Mouse (Mus musculus) limb, embryonic 15.5 days (tissue): ENCODE measurements around the gene Il6ra. TPM values are rescaled to one million over a fixed set of nuclear protein-coding genes. Genes with fewer than 3 reads are reported as not detected.

Experiments used
- ATAC-seq: fragments of 200-750 bp; cut with Nextera tagmentation; 2 replicates; pipeline ENCODE4 v1.8.0; 2017; ENCODE audit warnings: low read depth, moderate TSS enrichment; ENCODE audit not compliant: insufficient number of reproducible peaks, low FRiP score, low TSS enrichment
- H3K27ac ChIP-seq: fragments of 300-500 bp; sonication (generic); 2 replicates; pipeline ENCODE4 v1.5.1; 2015; ENCODE audit warnings: moderate library complexity, mild to moderate bottlenecking, inconsistent platforms
- H3K27me3 ChIP-seq: fragments of 300-500 bp; sonication (generic); 2 replicates; pipeline ENCODE4 v1.6.1; 2015; ENCODE audit warnings: inconsistent platforms
- H3K36me3 ChIP-seq: fragments of 300-500 bp; sonication (generic); 2 replicates; pipeline ENCODE4 v1.6.1; 2015; ENCODE audit warnings: inconsistent platforms
- H3K4me1 ChIP-seq: fragments of 300-500 bp; sonication (generic); 2 replicates; pipeline ENCODE4 v1.6.1; 2015; ENCODE audit warnings: inconsistent platforms
- H3K4me2 ChIP-seq: fragments of 300-500 bp; sonication (generic); 2 replicates; pipeline ENCODE4 v1.6.1; 2015; ENCODE audit warnings: mild to moderate bottlenecking, inconsistent platforms
- H3K4me3 ChIP-seq: fragments of 300-500 bp; sonication (generic); 2 replicates; pipeline ENCODE4 v1.5.1; 2015; ENCODE audit warnings: mild to moderate bottlenecking, inconsistent platforms
- H3K9ac ChIP-seq: fragments of 300-500 bp; sonication (generic); 2 replicates; pipeline ENCODE4 v1.6.1; 2015; ENCODE audit warnings: inconsistent platforms
- H3K9me3 ChIP-seq: fragments of 300-500 bp; sonication (generic); 2 replicates; pipeline ENCODE4 v1.6.1; 2016; ENCODE audit warnings: inconsistent platforms
- WGBS: fragments of 180-500 bp; shearing (Covaris S2); methylation state at CpG from one replicate; pipeline ENCODE4 v1.1.7; 2015; 5-methylcytosine and 5-hydroxymethylcytosine counted together
- polyA plus RNA-seq: library from polyadenylated mRNA; unstranded; fragments of >200 nt; fragmentation: Nextera tagmentation; extraction: Ambion mirVana; gene quantifications from 2 replicates; pipeline ENCODE4 v1.2.1, GENCODE M21; 2015

The Il6ra gene
- polyA plus RNA-seq, 1 experiment from 2014 or later = 2.9 TPM

DNA sequence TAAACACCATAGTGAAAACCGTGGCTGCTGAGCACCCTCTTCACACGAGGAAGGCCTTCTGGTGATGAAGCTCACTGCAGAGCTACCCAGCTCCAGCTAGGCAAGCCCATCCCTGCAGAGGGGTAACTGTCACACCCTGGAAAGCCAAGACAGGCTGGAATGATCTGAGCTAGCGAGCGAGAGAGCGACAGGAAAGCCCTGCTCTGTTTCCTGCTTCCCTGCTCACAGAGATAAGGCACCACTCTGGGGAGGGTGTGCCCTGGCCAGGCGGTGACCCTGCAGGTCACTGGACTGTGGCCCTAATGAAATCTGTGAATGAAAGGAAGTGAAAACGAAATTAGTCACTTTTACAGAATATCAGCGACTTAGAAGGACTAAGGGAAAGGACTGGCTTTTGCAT is 77.6 kb downstream of the Il6ra start:
- peaks cover 43% of the 10 kb centered on the region for H3K27me3 ChIP-seq

DNA sequence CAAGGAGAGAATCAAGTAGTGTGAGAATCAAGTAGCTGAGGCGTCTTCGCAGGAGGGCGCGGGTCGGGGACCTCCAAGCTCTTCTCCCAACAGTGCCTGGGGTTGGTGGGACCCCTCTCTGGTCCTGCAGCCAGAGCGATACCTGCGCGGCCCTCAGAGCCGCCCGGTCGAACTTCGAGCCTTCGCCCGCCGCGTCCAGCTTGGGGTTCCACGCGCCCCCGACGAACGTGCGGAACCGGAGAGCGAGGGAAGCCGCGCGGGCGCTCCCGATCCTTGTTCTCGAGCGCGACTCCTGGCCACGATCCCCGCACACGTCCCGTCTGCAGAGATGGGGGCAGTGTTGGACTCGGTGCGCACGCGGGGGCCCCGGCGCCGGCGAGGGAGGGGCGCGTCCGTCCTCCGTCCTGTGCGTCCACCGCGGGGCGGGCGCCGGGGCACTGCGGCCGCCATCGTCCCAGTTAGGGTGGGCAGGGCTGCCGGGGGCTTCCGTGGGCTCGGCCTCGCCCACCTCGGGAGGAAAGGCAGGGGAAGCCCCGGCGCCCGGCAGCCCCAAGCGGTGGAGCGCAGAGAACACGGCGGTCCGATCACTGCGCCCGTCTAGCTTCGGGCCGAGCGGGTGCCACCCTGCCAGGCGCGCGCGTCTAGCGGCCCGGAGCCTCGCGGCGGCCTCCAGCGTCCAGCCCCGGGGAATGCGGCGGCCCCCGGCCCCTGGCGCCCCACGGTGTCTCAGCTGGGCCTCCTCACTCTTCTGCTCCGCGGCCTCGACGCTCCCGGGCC is 82.0 kb downstream of the Il6ra start, which contains the start of gene She:
Gene She, plus strand, starts transcription at position 556 of the 777 bp plus-strand sequence.
- no peaks in the 10 kb centered on the region for H3K36me3 ChIP-seq
- no peak for ATAC-seq
- H3K4me1 ChIP-seq = peaks cover 15% of the 10 kb centered on the region
- WGBS = 2% methylated on average over 82 of the region's 96 CpGs
- H3K9ac ChIP-seq = peak within 1 kb of the TSS; percentile 47
- H3K9me3 ChIP-seq = no peaks in the 10 kb centered on the region
- H3K4me3 ChIP-seq = peak within 1 kb of the TSS; percentile 49
- peak within 1 kb of the TSS; percentile 77 for H3K4me2 ChIP-seq
- peaks cover 66% of the 10 kb centered on the region for H3K27me3 ChIP-seq
- 0 out of 2 replicates have a peak within 1 kb of the TSS, but pooled peaks have one; percentile 24 for H3K27ac ChIP-seq

More for the DNA sequence above, 77.6 kb downstream of the Il6ra start:
- no peak overlapping the region for H3K9ac ChIP-seq
- no peak overlapping the region for H3K4me3 ChIP-seq
- no peak overlapping the region for H3K4me2 ChIP-seq
- no peaks in the 10 kb centered on the region for H3K36me3 ChIP-seq
- WGBS = 49% methylated on average over 8 of the region's 8 CpGs
- H3K27ac ChIP-seq = no peak overlapping the region
- H3K4me1 ChIP-seq = peaks cover 15% of the 10 kb centered on the region
- H3K9me3 ChIP-seq = no peaks in the 10 kb centered on the region
- no peak for ATAC-seq

DNA sequence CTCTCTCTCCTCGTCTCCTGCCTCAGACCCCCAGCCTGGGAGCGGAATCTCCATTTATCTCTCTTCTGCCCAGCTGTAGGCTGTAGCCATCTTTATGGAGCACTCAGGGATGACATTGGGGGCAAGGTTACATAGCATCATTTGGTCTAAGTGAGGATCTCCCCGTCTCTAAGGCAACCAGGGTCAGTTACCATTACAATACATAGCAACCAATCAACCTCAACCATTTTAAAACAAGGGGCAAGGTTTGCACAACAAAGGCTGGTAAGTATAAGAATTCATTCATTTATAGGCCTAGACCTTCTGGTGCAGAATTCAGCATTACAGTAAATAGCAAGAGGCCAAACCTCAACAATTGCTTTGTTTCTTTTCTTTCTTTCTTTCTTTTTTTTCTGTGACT is 86.7 kb downstream of the Il6ra start:
- H3K36me3 ChIP-seq = no peaks in the 10 kb centered on the region
- H3K4me2 ChIP-seq = no peak overlapping the region
- H3K27me3 ChIP-seq = peaks cover 33% of the 10 kb centered on the region
- 71% methylated on average over 3 of the region's 3 CpGs for WGBS
- H3K4me1 ChIP-seq = peaks cover 7% of the 10 kb centered on the region
- no peak overlapping the region for H3K4me3 ChIP-seq
- no peak for ATAC-seq
- H3K27ac ChIP-seq = no peak overlapping the region
- H3K9me3 ChIP-seq = no peaks in the 10 kb centered on the region
- no peak overlapping the region for H3K9ac ChIP-seq

DNA sequence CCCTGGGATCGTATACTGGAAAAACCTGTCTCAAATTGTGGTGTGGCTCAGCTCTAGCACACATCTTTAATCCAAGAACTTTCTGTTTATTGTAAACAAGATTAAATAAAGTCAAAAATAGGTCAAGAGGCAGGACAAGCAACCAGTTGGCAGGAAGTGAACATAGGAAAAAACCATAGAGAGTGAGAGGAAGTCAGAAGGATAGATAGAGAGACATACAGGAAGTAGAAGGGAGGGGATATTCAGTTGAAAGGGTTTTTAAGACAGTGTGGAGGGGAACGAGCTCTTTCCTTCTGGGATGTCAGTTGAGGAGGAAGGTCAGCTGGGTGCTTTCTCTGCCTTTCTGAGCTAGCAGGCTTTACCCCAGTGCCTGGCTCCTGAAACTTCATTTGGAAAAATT is 89.4 kb downstream of the Il6ra start:
- Histone ChIP-seq H3K36me3 (no peaks in the 10 kb centered on the region), H3K4me2 (no peak overlapping the region), H3K27me3 (peaks cover 14% of the 10 kb centered on the region), H3K27ac (no peak overlapping the region), H3K9me3 (no peaks in the 10 kb centered on the region), H3K4me1 (no peaks in the 10 kb centered on the region), H3K9ac (no peak overlapping the region), H3K4me3 (no peak overlapping the region)
- WGBS = 57% methylated on average over 2 of the region's 2 CpGs
- ATAC-seq = no peak

DNA sequence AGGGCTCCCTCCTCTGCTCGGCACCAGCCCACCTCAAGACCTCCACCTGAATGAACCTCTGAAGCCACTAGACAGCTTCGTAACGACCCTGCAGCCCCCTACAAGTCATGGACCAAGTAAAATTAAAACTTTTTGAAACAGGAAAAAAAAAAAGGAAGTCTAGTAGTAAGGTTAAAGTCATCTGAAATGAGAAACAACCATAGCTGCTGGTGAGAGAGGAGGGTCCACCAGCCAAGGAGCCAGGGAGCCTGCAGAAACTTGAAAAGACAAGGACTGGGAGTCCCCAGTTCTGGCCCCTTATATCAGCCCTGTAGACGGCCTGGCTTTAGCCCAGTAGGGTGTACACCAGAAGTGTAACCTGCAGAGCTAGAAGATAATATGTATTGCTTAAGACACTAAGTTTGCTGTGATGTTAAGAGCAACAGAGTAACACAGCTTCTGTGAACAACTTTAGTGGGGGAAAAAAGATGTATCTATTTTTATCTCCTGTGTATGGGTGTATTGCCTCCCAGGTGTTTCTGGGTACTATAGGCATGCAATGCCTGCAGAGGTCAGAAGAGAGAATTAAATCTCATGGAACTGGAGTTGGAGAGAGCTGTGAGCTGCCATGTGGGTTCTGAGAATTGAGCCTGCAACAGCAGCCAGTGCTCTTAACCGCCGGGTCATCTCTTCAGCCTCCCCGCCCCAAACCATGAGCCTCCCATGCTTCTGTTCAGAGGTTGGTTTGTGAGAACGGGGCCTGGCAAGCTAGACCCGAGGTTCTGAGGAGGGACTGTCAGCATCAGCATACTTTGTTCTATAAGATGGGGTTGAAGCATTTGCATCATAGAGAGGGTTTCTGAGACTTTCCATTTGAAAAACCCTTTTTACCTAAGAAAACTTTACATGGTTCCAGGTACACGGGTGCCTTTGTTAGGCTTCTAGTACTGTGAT is 91.2 kb downstream of the Il6ra start:
- Histone ChIP-seq H3K4me2 (no peak overlapping the region), H3K4me1 (no peaks in the 10 kb centered on the region), H3K9ac (no peak overlapping the region), H3K9me3 (no peaks in the 10 kb centered on the region), H3K27me3 (0 out of 2 replicates have a peak, but pooled peaks cover 8% of the 10 kb centered on the region), H3K36me3 (no peaks in the 10 kb centered on the region), H3K27ac (no peak overlapping the region), H3K4me3 (no peak overlapping the region)
- ATAC-seq = no peak
- 65% methylated on average over 10 of the region's 10 CpGs for WGBS

DNA sequence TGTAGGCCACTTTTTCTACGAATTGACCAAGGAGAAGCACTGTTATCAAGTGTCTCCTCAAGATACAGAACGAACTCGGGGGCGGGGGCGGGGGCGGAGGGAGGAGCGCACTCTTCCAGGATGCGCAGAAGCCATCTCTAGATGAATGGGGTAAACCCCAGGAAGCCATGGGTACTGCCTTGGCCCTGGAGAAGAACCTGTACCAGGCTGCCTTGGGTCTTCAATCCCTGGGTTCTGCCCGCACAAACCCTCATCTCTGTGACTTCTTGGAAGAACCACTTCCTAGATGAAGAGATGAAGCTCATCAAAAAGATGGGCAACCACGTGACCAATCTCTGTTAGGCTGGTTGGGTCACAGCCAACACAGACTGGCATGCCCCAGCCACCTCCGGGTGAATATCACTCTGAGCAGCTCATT is 91.9 kb downstream of the Il6ra start:
- H3K9me3 ChIP-seq = no peaks in the 10 kb centered on the region
- H3K4me3 ChIP-seq = no peak overlapping the region
- 0 out of 2 replicates have a peak, but pooled peaks cover 8% of the 10 kb centered on the region for H3K27me3 ChIP-seq
- no peak for ATAC-seq
- H3K9ac ChIP-seq = no peak overlapping the region
- 86% methylated on average over 11 of the region's 11 CpGs for WGBS
- no peak overlapping the region for H3K27ac ChIP-seq
- H3K4me1 ChIP-seq = no peaks in the 10 kb centered on the region
- H3K4me2 ChIP-seq = no peak overlapping the region
- H3K36me3 ChIP-seq = no peaks in the 10 kb centered on the region

DNA sequence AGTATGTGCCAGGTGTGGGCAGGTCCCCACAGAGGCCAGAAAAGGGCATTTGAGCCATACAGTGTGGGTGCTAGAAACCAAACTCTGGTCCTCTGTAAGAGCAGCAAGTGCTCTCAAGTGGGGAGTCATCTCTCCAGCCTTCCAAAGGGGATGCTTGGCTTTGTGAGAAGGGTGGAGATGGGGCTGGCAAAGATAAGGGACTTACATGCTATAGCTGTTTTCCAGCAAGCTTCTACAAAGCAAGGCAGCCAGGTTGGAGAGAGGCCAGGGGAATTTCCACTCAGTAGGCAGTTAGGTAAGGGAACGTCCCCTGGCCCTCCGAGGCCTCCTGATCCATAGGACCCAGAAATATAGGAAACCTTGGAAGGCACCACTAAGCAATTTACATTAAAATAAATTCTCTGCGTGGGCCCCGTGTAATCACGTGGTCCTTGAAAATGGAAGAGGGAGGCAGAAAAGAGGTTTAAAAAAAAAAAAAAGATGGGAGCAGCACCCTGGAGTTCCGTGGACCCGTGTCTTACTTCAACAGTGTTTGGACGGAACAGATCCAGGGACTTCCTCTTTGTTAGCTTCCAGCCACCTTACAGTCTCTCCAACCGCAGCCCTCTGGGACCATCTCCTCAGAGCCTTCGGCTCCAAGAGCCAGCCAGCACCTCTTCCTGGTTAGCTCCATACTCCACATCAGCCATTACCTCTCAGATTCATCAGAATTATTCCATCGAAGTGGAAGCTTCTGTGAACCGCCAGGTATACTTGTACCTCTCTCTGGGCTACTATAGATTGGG is 92.5 kb downstream of the Il6ra start:
- no peaks in the 10 kb centered on the region for H3K36me3 ChIP-seq
- H3K27ac ChIP-seq = no peak overlapping the region
- 0 out of 2 replicates have a peak, but pooled peaks cover 8% of the 10 kb centered on the region for H3K27me3 ChIP-seq
- H3K4me3 ChIP-seq = no peak overlapping the region
- no peaks in the 10 kb centered on the region for H3K9me3 ChIP-seq
- ATAC-seq = no peak
- H3K4me2 ChIP-seq = no peak overlapping the region
- 87% methylated on average over 12 of the region's 12 CpGs for WGBS
- H3K9ac ChIP-seq = no peak overlapping the region
- no peaks in the 10 kb centered on the region for H3K4me1 ChIP-seq

DNA sequence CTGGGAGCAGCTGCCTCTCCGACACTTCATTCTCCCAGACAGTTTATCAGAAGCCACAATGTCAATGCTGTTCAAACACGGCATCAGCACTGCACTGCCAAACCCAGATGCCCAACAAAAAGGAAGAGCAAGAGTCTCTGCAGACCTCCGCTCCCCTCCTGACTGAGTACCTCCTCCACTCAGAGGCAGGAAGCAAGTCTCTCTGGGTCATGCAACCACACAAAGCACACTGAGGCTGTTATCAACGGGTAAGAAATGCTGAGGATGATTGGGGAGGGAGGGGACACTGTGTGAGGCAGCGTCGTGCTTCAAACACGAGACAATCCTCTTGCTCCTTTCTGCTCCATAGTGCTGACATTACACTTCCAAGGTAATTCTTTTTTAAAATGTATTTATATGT is 93.1 kb downstream of the Il6ra start:
- Histone ChIP-seq H3K4me1 (no peaks in the 10 kb centered on the region), H3K4me2 (no peak overlapping the region), H3K4me3 (no peak overlapping the region), H3K9ac (no peak overlapping the region), H3K27me3 (0 out of 2 replicates have a peak, but pooled peaks cover 8% of the 10 kb centered on the region), H3K27ac (no peak overlapping the region), H3K36me3 (no peaks in the 10 kb centered on the region), H3K9me3 (no peaks in the 10 kb centered on the region)
- ATAC-seq = no peak
- WGBS = 62% methylated on average over 7 of the region's 7 CpGs

DNA sequence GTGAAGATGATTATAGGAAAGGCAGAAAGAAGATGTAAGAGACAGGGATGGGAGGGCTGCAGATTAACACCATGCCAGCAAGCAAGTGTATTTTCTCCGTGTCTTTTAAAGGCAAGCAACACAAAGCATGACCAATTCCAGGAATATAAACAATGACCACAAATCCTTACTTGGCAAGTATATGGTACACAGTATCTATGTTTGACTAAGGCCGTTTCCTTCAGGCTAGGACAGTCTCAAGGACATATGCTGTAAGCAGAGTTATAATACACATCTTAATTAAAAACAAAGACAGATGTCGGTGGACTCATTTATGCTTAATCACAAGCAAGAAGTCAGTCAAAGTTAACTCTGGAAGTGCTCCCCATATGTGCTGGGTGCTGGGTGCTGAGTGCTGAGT is 94.4 kb downstream of the Il6ra start:
- Histone ChIP-seq H3K36me3 (no peaks in the 10 kb centered on the region), H3K27ac (no peak overlapping the region), H3K9ac (no peak overlapping the region), H3K4me2 (no peak overlapping the region), H3K4me3 (no peak overlapping the region), H3K4me1 (no peaks in the 10 kb centered on the region), H3K9me3 (no peaks in the 10 kb centered on the region), H3K27me3 (0 out of 2 replicates have a peak, but pooled peaks cover 8% of the 10 kb centered on the region)
- WGBS = 67% methylated on average over 3 of the region's 3 CpGs
- no peak for ATAC-seq

DNA sequence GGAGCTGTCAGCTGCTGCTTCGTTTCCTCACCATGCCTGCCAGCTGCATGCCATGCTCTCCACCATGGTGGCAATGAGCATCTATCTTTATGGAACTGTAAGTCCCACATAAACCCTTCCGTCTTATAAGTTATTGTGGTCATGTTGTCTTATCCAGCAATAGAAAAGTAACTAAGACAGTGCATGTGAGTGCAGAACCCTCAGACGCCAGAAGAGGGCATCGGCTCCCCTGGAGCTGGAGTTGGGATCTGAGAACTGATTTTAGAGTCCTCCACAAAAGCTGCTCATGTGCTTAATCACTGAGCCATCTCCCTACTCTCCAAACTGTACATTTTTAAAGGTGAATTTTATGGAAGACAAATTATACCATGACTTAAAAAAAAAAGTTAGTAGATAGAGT is 95.9 kb downstream of the Il6ra start:
- WGBS = 58% methylated on average over 4 of the region's 4 CpGs
- H3K4me1 ChIP-seq = no peaks in the 10 kb centered on the region
- no peaks in the 10 kb centered on the region for H3K36me3 ChIP-seq
- ATAC-seq = no peak
- peaks cover 12% of the 10 kb centered on the region; the same call in 1 of the 2 replicates for H3K27me3 ChIP-seq
- H3K4me2 ChIP-seq = no peak overlapping the region
- no peak overlapping the region for H3K27ac ChIP-seq
- H3K9ac ChIP-seq = no peak overlapping the region
- no peaks in the 10 kb centered on the region for H3K9me3 ChIP-seq
- H3K4me3 ChIP-seq = no peak overlapping the region
